Mouse (Mus musculus) hindbrain, embryonic 11.5 days (tissue): ENCODE results near the gene Tpr. TPM values are rescaled to one million over a fixed set of nuclear protein-coding genes. Genes with fewer than 3 reads are reported as not detected.
A peak's percentile ranks its signal among the peaks of the same experiment; 100 is the strongest.

Experiments
- ATAC-seq: fragments of 200-750 bp; cut with Nextera tagmentation; 2 replicates; pipeline ENCODE4 v1.8.0; 2017; ENCODE audit warnings: mild to moderate bottlenecking, moderate TSS enrichment, moderate library complexity; ENCODE audit not compliant: low FRiP score
- DNase-seq: peaks from one replicate; pipeline ENCODE4 v3.0.0-alpha.2; 2015; ENCODE audit warnings: low spot score
- H3K27ac ChIP-seq: fragments of 300-500 bp; sonication (generic); 2 replicates; pipeline ENCODE4 v1.5.1; 2014; ENCODE audit warnings: mild to moderate bottlenecking, low read depth, low read length
- H3K27me3 ChIP-seq: fragments of 300-500 bp; sonication (generic); 2 replicates; pipeline ENCODE4 v1.6.1; 2014; ENCODE audit warnings: mild to moderate bottlenecking, low read length, moderate library complexity, mixed read lengths; ENCODE audit not compliant: control insufficient read depth, insufficient read depth
- H3K36me3 ChIP-seq: fragments of 300-500 bp; sonication (generic); 2 replicates; pipeline ENCODE4 v1.6.1; 2014; ENCODE audit warnings: mild to moderate bottlenecking, low read length, moderate library complexity, mixed read lengths; ENCODE audit not compliant: control insufficient read depth, insufficient read depth
- H3K4me1 ChIP-seq: fragments of 300-500 bp; sonication (generic); replicated peaks from 2 replicates; pipeline ENCODE4 v1.6.1; 2014; ENCODE audit warnings: low read length, mixed read lengths; ENCODE audit not compliant: control insufficient read depth, insufficient read depth
- H3K4me2 ChIP-seq: fragments of 300-500 bp; sonication (generic); replicated peaks from 2 replicates; pipeline ENCODE4 v1.6.1; 2014; ENCODE audit warnings: mild to moderate bottlenecking, low read depth, low read length
- H3K4me3 ChIP-seq: fragments of 300-500 bp; sonication (generic); 2 replicates; pipeline ENCODE4 v1.5.1; 2014; ENCODE audit warnings: low read depth, low read length
- H3K9ac ChIP-seq: fragments of 300-500 bp; sonication (generic); 2 replicates; pipeline ENCODE4 v1.6.1; 2014; ENCODE audit warnings: low read depth, low read length
- H3K9me3 ChIP-seq: fragments of 300-500 bp; sonication (generic); 2 replicates; pipeline ENCODE4 v1.6.1; 2016; ENCODE audit warnings: low read length; ENCODE audit not compliant: control insufficient read depth
- WGBS: fragments of 180-500 bp; shearing (Covaris S2); extraction: QIAGEN DNeasy Blood & Tissue Kit; methylation state at CpG from one replicate; pipeline ENCODE4 v1.1.7; 2014; 5-methylcytosine and 5-hydroxymethylcytosine counted together
- polyA plus RNA-seq: library from polyadenylated mRNA; unstranded; fragments of >200 nt; fragmentation: Nextera tagmentation; extraction: Ambion mirVana; gene quantifications from 2 replicates; pipeline ENCODE4 v1.2.1, GENCODE M21; 2014

Gene Tpr
- polyA plus RNA-seq = 170 and 199 TPM in 2 replicates

- no peaks in the 10 kb centered on the region for H3K9me3 ChIP-seq
- WGBS = under 1% methylated on average over 66 of the region's 76 CpGs
Measured at GRCm38 (mm10) chr1:150392638-150393487, at the start of gene Tpr, which contains the start of gene Odr4. Gene Tpr, plus strand, starts transcription at chr1:150392838. Gene Odr4, minus strand, starts transcription at chr1:150393080.

GRCm38 (mm10) chr1:150360864-150361263 lies 31.8 kb upstream of the Tpr start:
- DNase-seq (no peak), ATAC-seq (no peak)
- H3K4me3 ChIP-seq = no peak overlapping the region
- no peaks in the 10 kb centered on the region for H3K9me3 ChIP-seq
- no peak overlapping the region for H3K27ac ChIP-seq
- H3K9ac ChIP-seq = no peak overlapping the region
- no peaks in the 10 kb centered on the region for H3K36me3 ChIP-seq
- no peaks in the 10 kb centered on the region for H3K27me3 ChIP-seq
- 100% methylated on average over 1 of the region's 1 CpGs for WGBS
- no peak overlapping the region for H3K4me2 ChIP-seq
- no peaks in the 10 kb centered on the region for H3K4me1 ChIP-seq

More at GRCm38 (mm10) chr1:150392638-150393487, at the start of gene Tpr, which contains the start of gene Odr4:
- ATAC-seq = peak; percentile 98
- Histone ChIP-seq H3K36me3 (peaks cover 2% of the 10 kb centered on the region; the same call in 1 of the 2 replicates), H3K4me1 (no peaks in the 10 kb centered on the region), H3K9ac (peak within 1 kb of the TSS; percentile 82), H3K27ac (peak within 1 kb of the TSS; percentile 75), H3K27me3 (no peaks in the 10 kb centered on the region), H3K4me3 (peak within 1 kb of the TSS; percentile 79), H3K4me2 (peak within 1 kb of the TSS; percentile 56)
- peak; percentile 98 for DNase-seq

GRCm38 (mm10) chr1:150372895-150373294 lies 19.7 kb upstream of the Tpr start:
- ATAC-seq (no peak), DNase-seq (peak; percentile 8)
- H3K36me3 ChIP-seq = no peaks in the 10 kb centered on the region
- no peaks in the 10 kb centered on the region for H3K27me3 ChIP-seq
- no peaks in the 10 kb centered on the region for H3K9me3 ChIP-seq
- no peak overlapping the region for H3K27ac ChIP-seq
- no peaks in the 10 kb centered on the region for H3K4me1 ChIP-seq
- no peak overlapping the region for H3K9ac ChIP-seq
- no peak overlapping the region for H3K4me3 ChIP-seq
- H3K4me2 ChIP-seq = no peak overlapping the region
- 88% methylated on average over 3 of the region's 3 CpGs for WGBS

GRCm38 (mm10) chr1:150374247-150374646 lies 18.4 kb upstream of the Tpr start:
- Histone ChIP-seq H3K27ac (no peak overlapping the region), H3K4me1 (no peaks in the 10 kb centered on the region)
- DNase-seq = no peak

GRCm38 (mm10) chr1:150384138-150384537 lies 8.5 kb upstream of the Tpr start:
- Histone ChIP-seq H3K27me3 (no peaks in the 10 kb centered on the region), H3K27ac (no peak overlapping the region), H3K4me1 (no peaks in the 10 kb centered on the region), H3K4me2 (no peak overlapping the region), H3K9me3 (no peaks in the 10 kb centered on the region), H3K36me3 (no peaks in the 10 kb centered on the region), H3K4me3 (no peak overlapping the region), H3K9ac (no peak overlapping the region)
- no peak for DNase-seq
- no peak for ATAC-seq
- WGBS = 97% methylated on average over 4 of the region's 4 CpGs

More at GRCm38 (mm10) chr1:150374247-150374646, 18.4 kb upstream of the Tpr start:
- H3K9me3 ChIP-seq = no peaks in the 10 kb centered on the region
- 92% methylated on average over 2 of the region's 2 CpGs for WGBS
- H3K4me2 ChIP-seq = no peak overlapping the region
- H3K9ac ChIP-seq = no peak overlapping the region
- no peak overlapping the region for H3K4me3 ChIP-seq
- no peak for ATAC-seq
- no peaks in the 10 kb centered on the region for H3K36me3 ChIP-seq
- no peaks in the 10 kb centered on the region for H3K27me3 ChIP-seq

DNA sequence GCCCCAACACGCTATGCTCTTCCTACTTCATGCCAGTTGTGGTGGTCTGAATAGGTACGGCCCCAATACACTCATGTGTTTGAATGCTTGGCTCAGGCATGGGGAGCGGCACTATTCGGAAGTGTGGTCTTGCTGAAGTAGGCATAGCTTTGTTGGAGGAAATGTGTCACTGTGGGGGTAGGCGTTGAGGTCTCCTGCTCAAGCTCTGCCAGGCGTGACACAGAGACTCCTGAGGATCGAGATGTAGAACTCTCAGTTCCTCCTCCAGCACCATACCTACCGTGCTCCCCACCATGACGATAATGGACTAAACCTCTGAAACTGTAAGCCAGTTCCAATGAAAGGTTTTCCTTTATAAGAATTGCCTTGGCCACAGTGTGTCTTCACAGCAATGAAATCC lies 5.1 kb upstream of the Tpr start:
- Histone ChIP-seq H3K9me3 (no peaks in the 10 kb centered on the region), H3K4me3 (no peak overlapping the region), H3K27ac (no peak overlapping the region), H3K4me1 (no peaks in the 10 kb centered on the region), H3K36me3 (no peaks in the 10 kb centered on the region), H3K4me2 (no peak overlapping the region), H3K9ac (no peak overlapping the region), H3K27me3 (no peaks in the 10 kb centered on the region)
- DNase-seq (no peak), ATAC-seq (no peak)
- 95% methylated on average over 9 of the region's 9 CpGs for WGBS

GRCm38 (mm10) chr1:150389390-150390129 lies 3.1 kb upstream of the Tpr start:
- no peak for ATAC-seq

DNA sequence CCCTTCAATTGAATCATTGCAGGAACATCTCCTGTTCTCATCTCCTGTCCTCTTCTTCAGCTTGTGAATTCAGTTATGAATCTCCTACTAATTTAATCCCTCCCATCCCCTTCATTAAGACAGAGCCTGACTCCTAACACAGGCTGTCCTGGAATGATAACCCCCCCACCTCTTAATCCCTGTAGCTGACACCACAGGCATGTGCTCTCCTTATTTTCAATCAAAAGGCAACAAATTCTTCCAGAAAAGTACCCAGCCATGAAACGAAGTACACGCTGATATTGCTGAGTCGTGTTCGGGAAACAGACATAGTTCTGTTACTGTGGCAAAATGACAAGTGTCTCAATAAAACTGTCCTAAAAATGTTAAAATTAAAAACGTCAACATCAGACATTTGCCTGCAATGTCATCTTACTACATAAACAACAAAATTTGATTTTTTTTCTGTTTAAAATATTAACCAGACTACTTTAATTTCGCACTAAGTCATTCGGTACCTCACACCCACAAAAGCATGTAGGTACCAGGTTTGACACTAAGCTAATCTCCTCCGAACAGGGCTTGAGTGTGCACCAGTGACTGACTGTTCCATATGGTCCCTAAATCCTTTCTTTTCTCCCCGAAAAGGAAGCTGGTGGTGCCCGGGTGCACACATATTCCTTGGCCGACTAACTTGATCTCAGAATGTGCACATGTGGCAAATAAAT lies 554 bp upstream of the Tpr start:
- Histone ChIP-seq H3K4me3 (peak overlapping the region; percentile 79), H3K4me2 (peak overlapping the region; percentile 40), H3K27me3 (no peaks in the 10 kb centered on the region), H3K36me3 (peaks cover 2% of the 10 kb centered on the region; the same call in 1 of the 2 replicates), H3K4me1 (no peaks in the 10 kb centered on the region), H3K9me3 (no peaks in the 10 kb centered on the region), H3K27ac (no peak overlapping the region), H3K9ac (peak overlapping the region; percentile 62)
- 26% methylated on average over 11 of the region's 11 CpGs for WGBS
- no peak for DNase-seq
- peak; percentile 49 for ATAC-seq

More at GRCm38 (mm10) chr1:150389390-150390129, 3.1 kb upstream of the Tpr start:
- 92% methylated on average over 6 of the region's 6 CpGs for WGBS
- Histone ChIP-seq H3K4me3 (no peak overlapping the region), H3K4me1 (no peaks in the 10 kb centered on the region), H3K27ac (no peak overlapping the region), H3K9me3 (no peaks in the 10 kb centered on the region), H3K9ac (no peak overlapping the region), H3K36me3 (no peaks in the 10 kb centered on the region), H3K27me3 (no peaks in the 10 kb centered on the region), H3K4me2 (no peak overlapping the region)
- DNase-seq = no peak
